Mouse (Mus musculus): ENCODE results near the gene Mbnl2. TPM values are rescaled to one million over a fixed set of nuclear protein-coding genes. Genes with fewer than 3 reads are reported as not detected.

Mbnl2 gene
- polyA plus RNA-seq, 1 experiment from 2014 or later: 71.5 TPM

DNA sequence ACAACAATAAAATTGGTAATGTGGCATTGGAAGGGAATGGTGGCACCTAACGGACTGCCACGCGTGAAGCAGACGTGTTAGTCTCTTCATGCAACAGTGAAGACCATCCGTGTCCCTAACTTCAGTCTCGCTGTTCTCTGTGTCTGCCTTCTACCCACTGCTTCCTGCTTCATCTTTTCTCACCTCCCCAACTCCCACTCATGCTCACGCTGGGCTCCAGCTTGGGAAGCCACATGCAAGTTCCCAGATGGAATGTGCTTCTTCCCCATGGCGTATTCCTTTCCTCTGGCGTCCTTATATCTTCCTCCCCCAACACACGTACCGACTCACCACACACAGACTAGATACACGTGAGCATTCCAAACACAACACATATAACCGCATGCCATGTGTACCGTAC lies 99.3 kb downstream of the Mbnl2 start:
- DNase-seq (ENCODE audit: low spot score): no peak
- Histone ChIP-seq H3K9me3 (no peaks in the 10 kb centered on the region), H3K27me3 (ENCODE audit: insufficient read depth, poor library complexity, severe bottlenecking) (no peaks in the 10 kb centered on the region), H3K4me3 (no peak overlapping the region), H3K4me1 (peaks cover 75% of the 10 kb centered on the region), H3K36me3 (peaks cover 14% of the 10 kb centered on the region), H3K27ac (no peak overlapping the region)
- WGBS: 91% methylated on average over 14 of the region's 14 CpGs

DNA sequence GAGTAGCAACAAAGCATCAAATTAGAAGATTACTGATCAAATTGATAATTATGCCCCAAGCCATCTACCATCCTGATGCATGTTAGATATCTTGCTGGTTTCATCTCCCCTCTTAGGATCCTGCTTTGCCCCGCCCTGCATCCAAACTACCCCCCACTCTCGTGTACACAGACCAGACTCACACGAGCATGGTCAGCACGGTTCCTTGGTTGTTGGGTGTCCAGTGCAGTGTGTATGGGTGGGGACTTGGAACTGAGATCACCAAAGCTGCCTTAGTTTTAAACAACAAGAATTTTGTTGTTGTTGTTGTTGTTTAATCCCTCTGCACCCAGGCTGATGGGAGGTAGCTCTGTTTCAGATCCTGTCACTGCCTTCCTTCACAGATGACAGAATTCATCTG lies 101.7 kb downstream of the Mbnl2 start:
- no peak for DNase-seq (ENCODE audit: low spot score)

DNA sequence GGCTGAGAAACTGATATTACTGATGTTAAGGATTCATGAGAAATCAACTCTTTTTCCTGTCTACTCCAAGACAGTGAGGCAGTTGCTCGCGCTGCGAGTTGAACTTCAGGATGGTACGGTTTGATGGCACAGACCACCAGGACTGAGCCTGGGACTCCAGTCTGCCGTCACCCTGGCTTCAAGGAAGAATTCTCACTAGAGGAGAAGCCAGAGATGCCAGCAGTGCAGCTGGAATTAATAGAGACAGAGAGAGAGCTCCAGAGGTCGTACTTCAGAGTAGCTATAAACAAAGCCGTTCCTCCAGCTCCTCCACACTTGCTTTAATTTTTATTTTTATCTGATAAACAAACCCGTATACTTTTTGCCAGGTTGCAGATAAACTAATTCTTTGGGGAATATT lies 102.5 kb downstream of the Mbnl2 start:
- no peak overlapping the region for H3K4me3 ChIP-seq
- H3K4me1 ChIP-seq: peaks cover 50% of the 10 kb centered on the region
- peaks cover 27% of the 10 kb centered on the region for H3K36me3 ChIP-seq
- no peak overlapping the region for H3K27ac ChIP-seq
- 72% methylated on average over 8 of the region's 8 CpGs for WGBS
- no peak for DNase-seq (ENCODE audit: low spot score)
- H3K27me3 ChIP-seq (ENCODE audit: insufficient read depth, poor library complexity, severe bottlenecking): no peaks in the 10 kb centered on the region
- H3K9me3 ChIP-seq: no peaks in the 10 kb centered on the region

More for the DNA sequence above, 101.7 kb downstream of the Mbnl2 start:
- Histone ChIP-seq H3K36me3 (peaks cover 27% of the 10 kb centered on the region), H3K27me3 (ENCODE audit: insufficient read depth, poor library complexity, severe bottlenecking) (no peaks in the 10 kb centered on the region), H3K27ac (no peak overlapping the region), H3K9me3 (no peaks in the 10 kb centered on the region), H3K4me1 (peaks cover 58% of the 10 kb centered on the region), H3K4me3 (no peak overlapping the region)
- 87% methylated on average over 4 of the region's 4 CpGs for WGBS

DNA sequence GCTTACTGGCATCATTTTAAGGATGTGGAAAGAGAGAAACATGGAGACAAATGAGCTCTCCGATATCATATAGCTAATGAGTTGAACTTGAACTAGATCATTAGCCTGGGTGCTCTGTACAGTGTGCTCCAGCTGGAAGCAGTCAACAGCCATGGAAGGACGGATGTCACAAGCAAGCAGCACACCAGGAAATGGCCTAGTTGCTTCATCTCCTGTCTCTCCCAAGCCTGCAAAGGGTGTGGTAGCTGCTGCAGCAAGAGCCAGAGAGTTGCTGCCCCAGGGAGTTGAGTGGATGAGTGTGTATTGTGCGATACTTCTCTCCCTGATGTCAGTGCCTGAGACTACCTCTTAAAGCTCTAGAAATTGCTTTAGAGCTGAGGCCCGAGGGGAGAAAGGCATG lies 104.2 kb downstream of the Mbnl2 start:
- Histone ChIP-seq H3K27me3 (ENCODE audit: insufficient read depth, poor library complexity, severe bottlenecking) (no peaks in the 10 kb centered on the region), H3K4me1 (peaks cover 39% of the 10 kb centered on the region), H3K4me3 (no peak overlapping the region), H3K27ac (no peak overlapping the region), H3K36me3 (peaks cover 27% of the 10 kb centered on the region), H3K9me3 (no peaks in the 10 kb centered on the region)
- 72% methylated on average over 4 of the region's 4 CpGs for WGBS
- no peak for DNase-seq (ENCODE audit: low spot score)

DNA sequence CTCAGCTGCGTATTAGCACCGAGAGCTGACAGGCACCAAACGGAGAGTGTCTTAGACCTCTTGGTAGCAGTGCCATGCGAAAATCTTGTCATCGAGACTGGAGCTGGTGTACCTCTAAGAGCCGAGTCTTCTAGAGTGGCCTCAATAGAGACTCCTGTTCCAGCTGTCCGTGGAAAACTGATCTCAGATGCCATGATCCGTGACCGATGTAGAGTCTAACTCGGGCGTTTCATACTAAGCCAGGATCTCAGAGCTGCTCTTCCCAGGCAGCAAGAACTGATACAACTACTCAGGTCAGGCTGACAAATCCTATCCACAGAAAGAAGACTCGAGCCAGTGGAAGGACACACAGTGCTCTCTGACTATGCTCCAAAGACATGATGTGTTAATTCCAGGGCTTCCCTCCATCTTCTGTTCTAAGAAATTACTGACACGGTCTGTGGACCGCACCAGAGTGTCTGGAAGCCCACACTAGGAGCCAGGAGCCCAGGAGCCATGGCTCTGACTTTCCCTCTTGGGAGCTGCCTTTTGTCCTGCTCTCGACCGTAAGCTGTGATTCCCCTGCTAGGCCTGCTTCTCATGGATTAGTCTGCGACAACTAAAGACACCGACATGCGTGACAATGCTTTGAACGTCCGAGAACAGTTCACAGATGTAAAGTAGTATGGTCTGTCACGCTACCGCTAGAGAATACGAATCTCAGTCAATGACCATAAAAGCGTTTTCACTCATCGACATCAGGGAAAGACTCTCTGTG lies 106.1 kb downstream of the Mbnl2 start:
- Histone ChIP-seq H3K36me3 (peaks cover 27% of the 10 kb centered on the region), H3K27ac (no peak overlapping the region), H3K4me1 (peaks cover 24% of the 10 kb centered on the region), H3K4me3 (no peak overlapping the region), H3K9me3 (no peaks in the 10 kb centered on the region), H3K27me3 (ENCODE audit: insufficient read depth, poor library complexity, severe bottlenecking) (no peaks in the 10 kb centered on the region)
- DNase-seq (ENCODE audit: low spot score): no peak
- WGBS: 78% methylated on average over 26 of the region's 26 CpGs

DNA sequence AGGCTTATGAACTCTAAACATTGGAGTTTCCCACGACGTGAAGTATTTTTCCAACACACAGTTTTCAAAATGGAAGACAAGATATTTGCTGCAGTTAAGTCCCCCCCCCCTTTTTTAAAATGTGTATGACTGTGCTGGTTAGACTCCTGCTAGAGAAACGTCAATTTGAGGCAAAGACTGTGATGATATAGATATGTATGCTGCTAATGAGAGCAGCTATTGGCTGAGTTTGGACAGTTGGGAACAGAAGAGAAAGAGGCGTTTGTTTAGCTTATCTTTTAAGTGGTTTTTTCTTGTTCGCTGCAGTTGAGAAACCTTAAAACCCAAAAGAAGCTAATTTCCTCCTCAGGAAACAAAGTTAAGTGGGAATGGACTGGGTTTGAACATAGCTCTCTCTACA lies 106.7 kb downstream of the Mbnl2 start:
- no peak for DNase-seq (ENCODE audit: low spot score)
- Histone ChIP-seq H3K27me3 (ENCODE audit: insufficient read depth, poor library complexity, severe bottlenecking) (no peaks in the 10 kb centered on the region), H3K9me3 (no peaks in the 10 kb centered on the region), H3K36me3 (peaks cover 27% of the 10 kb centered on the region), H3K4me1 (peaks cover 26% of the 10 kb centered on the region), H3K4me3 (no peak overlapping the region), H3K27ac (no peak overlapping the region)
- WGBS: 46% methylated on average over 5 of the region's 5 CpGs

- H3K36me3 ChIP-seq: peaks cover 25% of the 10 kb centered on the region
- no peaks in the 10 kb centered on the region for H3K27me3 ChIP-seq (ENCODE audit: insufficient read depth, poor library complexity, severe bottlenecking)
- no peaks in the 10 kb centered on the region for H3K9me3 ChIP-seq
- no peak for DNase-seq (ENCODE audit: low spot score)
- WGBS: 81% methylated on average over 11 of the region's 11 CpGs
- no peak overlapping the region for H3K27ac ChIP-seq
- H3K4me3 ChIP-seq: no peak overlapping the region
- peaks cover 27% of the 10 kb centered on the region for H3K4me1 ChIP-seq
Measured at GRCm38 (mm10) chr14:120383186-120383851, 107.8 kb downstream of the Mbnl2 start.

GRCm38 (mm10) chr14:120384615-120385014 lies 109.1 kb downstream of the Mbnl2 start:
- Histone ChIP-seq H3K4me1 (peaks cover 32% of the 10 kb centered on the region), H3K4me3 (no peak overlapping the region), H3K27ac (no peak overlapping the region), H3K27me3 (ENCODE audit: insufficient read depth, poor library complexity, severe bottlenecking) (no peaks in the 10 kb centered on the region), H3K9me3 (no peaks in the 10 kb centered on the region), H3K36me3 (peaks cover 22% of the 10 kb centered on the region)
- 87% methylated on average over 5 of the region's 5 CpGs for WGBS
- no peak for DNase-seq (ENCODE audit: low spot score)

GRCm38 (mm10) chr14:120387293-120387692 lies 111.8 kb downstream of the Mbnl2 start:
- DNase-seq (ENCODE audit: low spot score): no peak
- H3K27ac ChIP-seq: no peak overlapping the region
- peaks cover 27% of the 10 kb centered on the region for H3K36me3 ChIP-seq
- H3K9me3 ChIP-seq: no peaks in the 10 kb centered on the region
- 55% methylated on average over 4 of the region's 4 CpGs for WGBS
- no peaks in the 10 kb centered on the region for H3K27me3 ChIP-seq (ENCODE audit: insufficient read depth, poor library complexity, severe bottlenecking)
- no peak overlapping the region for H3K4me3 ChIP-seq
- peaks cover 26% of the 10 kb centered on the region for H3K4me1 ChIP-seq

GRCm38 (mm10) chr14:120388818-120389691 lies 113.6 kb downstream of the Mbnl2 start:
- Histone ChIP-seq H3K4me1 (peaks cover 26% of the 10 kb centered on the region), H3K27ac (peak overlapping the region; percentile 79), H3K9me3 (no peaks in the 10 kb centered on the region), H3K27me3 (ENCODE audit: insufficient read depth, poor library complexity, severe bottlenecking) (no peaks in the 10 kb centered on the region), H3K4me3 (peak overlapping the region; percentile 44), H3K36me3 (peaks cover 40% of the 10 kb centered on the region)
- DNase-seq (ENCODE audit: low spot score): no peak
- 9% methylated on average over 38 of the region's 38 CpGs for WGBS

GRCm38 (mm10) chr14:120390231-120390944 lies 114.9 kb downstream of the Mbnl2 start:
- Histone ChIP-seq H3K27ac (no peak overlapping the region), H3K36me3 (peaks cover 40% of the 10 kb centered on the region)

DNA sequence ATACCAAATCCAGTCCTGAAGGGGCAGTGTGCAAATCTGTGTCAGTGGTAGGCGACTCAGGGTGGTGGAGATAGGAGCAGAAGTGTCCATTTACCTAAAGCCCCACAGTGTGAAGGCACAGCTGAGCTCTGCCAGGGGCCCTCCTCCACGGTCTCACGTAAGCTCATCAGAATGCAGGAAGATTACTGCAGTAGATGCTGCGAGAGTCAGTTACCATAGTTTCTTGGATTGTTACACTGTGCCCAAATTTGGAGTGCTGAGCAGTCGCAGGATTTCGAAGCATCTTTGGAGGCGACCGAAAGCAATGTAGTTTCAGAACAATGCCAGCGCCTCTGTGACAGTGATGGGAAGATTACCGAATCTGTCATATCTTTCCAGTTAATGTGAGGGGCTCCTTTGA lies 116.2 kb downstream of the Mbnl2 start:
- Histone ChIP-seq H3K27me3 (ENCODE audit: insufficient read depth, poor library complexity, severe bottlenecking) (no peaks in the 10 kb centered on the region), H3K27ac (no peak overlapping the region), H3K4me1 (peaks cover 26% of the 10 kb centered on the region), H3K4me3 (no peak overlapping the region), H3K36me3 (peaks cover 45% of the 10 kb centered on the region), H3K9me3 (no peaks in the 10 kb centered on the region)
- DNase-seq (ENCODE audit: low spot score): no peak
- WGBS: 78% methylated on average over 10 of the region's 10 CpGs

More at GRCm38 (mm10) chr14:120390231-120390944, 114.9 kb downstream of the Mbnl2 start:
- no peak for DNase-seq (ENCODE audit: low spot score)
- 89% methylated on average over 10 of the region's 10 CpGs for whole genome bisulfite sequencing
- Histone ChIP-seq H3K4me1 (peaks cover 26% of the 10 kb centered on the region), H3K9me3 (no peaks in the 10 kb centered on the region), H3K27me3 (ENCODE audit: insufficient read depth, poor library complexity, severe bottlenecking) (no peaks in the 10 kb centered on the region), H3K4me3 (no peak overlapping the region)

Data from heart, embryonic 10.5 days (tissue).